Mouse (Mus musculus) midbrain, embryonic 10.5 days (tissue): Measurements from ENCODE around the gene Kdf1. TPM values are rescaled to one million over a fixed set of nuclear protein-coding genes. Genes with fewer than 3 reads are reported as not detected.

Source experiments
- DNase-seq: peaks from one replicate; pipeline ENCODE4 v3.0.0-alpha.2; 2017; ENCODE audit warnings: low spot score
- H3K27ac ChIP-seq: fragments of 300-500 bp; sonication (generic); replicated peaks from 2 replicates; pipeline ENCODE4 v1.5.1; 2016; ENCODE audit warnings: mild to moderate bottlenecking
- H3K27me3 ChIP-seq: fragments of 300-500 bp; sonication (generic); 2 replicates; pipeline ENCODE4 v1.6.1; 2016; ENCODE audit warnings: low read depth, mild to moderate bottlenecking; ENCODE audit not compliant: poor library complexity, severe bottlenecking
- H3K36me3 ChIP-seq: fragments of 300-500 bp; sonication (generic); 2 replicates; pipeline ENCODE4 v1.6.1; 2016; ENCODE audit warnings: mild to moderate bottlenecking, moderate library complexity
- H3K4me1 ChIP-seq: fragments of 300-500 bp; sonication (generic); 2 replicates; pipeline ENCODE4 v1.6.1; 2016
- H3K4me3 ChIP-seq: fragments of 300-500 bp; sonication (generic); 2 replicates; pipeline ENCODE4 v1.5.1; 2016; ENCODE audit warnings: mild to moderate bottlenecking, moderate library complexity
- H3K9me3 ChIP-seq: fragments of 300-500 bp; sonication (generic); replicated peaks from 2 replicates; pipeline ENCODE4 v1.6.1; 2016; ENCODE audit warnings: mild to moderate bottlenecking
- WGBS: fragments of 180-500 bp; shearing (Covaris S2); methylation state at CpG from one replicate; pipeline ENCODE4 v1.1.7; 2016; 5-methylcytosine and 5-hydroxymethylcytosine counted together
- polyA plus RNA-seq: library from polyadenylated mRNA; unstranded; fragments of >200 nt; fragmentation: Nextera tagmentation; extraction: Ambion mirVana; gene quantifications from 2 replicates; pipeline ENCODE4 v1.2.1, GENCODE M21; 2016

Kdf1 gene
- 0.87 and 1.3 TPM in 2 replicates for polyA plus RNA-seq

DNA sequence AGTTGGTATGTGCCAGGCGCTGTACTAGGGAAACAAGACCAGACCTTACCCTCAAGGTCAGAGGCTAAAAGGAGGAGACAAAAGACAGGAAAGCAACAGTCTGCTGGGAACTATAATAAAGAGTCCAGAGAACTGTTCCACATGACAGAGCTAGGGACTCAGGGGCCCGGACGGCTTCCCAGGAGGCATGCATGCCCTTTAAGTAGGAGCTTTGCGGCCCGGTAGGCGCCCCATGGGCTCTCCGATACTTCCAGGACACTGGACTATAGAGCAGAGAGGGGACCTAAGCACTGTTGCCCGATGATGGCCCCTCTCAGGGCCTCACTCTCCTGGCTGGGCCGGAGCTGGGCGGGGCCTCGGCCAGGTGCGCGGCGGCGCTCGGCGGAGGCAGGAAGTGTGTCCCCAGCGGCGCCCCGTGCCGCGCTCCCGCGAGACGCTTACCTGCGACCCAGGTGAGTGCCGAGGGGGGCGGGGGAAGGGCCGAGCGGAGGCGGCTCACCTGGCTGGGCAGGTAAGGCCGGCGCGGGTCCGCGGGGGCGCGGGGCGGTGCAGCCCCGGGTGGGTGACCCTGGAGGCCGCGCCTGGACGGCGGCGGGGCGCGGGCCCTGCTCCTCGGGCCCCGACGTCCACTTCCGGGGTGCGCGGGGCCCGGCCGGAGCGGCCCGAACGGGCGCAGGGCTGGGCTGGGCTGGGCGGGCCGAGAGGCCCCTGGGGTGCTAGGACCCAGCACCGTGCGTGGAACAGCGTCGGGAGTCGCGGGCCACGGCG is at the start of gene Kdf1:
TSS of gene Kdf1 (plus strand) at position 363 of the 768 bp plus-strand sequence.
- peak within 1 kb of the TSS; percentile 46 for H3K4me3 ChIP-seq

DNA sequence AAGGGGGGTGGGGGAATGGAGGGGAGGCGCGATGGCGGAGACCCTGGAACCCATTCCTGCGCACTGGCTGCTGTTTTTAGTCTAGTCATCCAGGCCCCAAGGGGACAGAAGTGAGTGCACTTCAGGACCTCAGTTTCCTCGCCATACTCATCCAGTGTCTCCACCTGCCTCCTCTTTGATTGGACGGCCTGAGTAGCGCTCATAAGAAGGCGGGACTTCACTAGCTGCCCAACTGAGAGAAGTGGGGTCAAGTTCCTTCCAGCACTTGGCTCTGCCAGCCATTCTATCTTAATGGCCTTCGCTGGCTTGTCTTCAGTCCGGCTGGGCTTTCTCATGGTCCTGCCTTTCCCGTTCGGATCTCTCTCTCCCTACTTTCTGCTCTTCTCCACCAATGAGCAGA is 49.6 kb upstream of the Kdf1 start:
- no peak overlapping the region for H3K27ac ChIP-seq
- no peak for DNase-seq
- WGBS: 23% methylated on average over 12 of the region's 12 CpGs
- no peaks in the 10 kb centered on the region for H3K36me3 ChIP-seq
- H3K4me3 ChIP-seq: peak overlapping the region; percentile 60; the same call in 1 of the 2 replicates
- H3K4me1 ChIP-seq: peaks cover 17% of the 10 kb centered on the region
- peaks cover 41% of the 10 kb centered on the region for H3K27me3 ChIP-seq
- H3K9me3 ChIP-seq: peaks cover 8% of the 10 kb centered on the region

More for the DNA sequence above, at the start of gene Kdf1:
- peaks cover 8% of the 10 kb centered on the region for H3K4me1 ChIP-seq
- H3K27ac ChIP-seq: no peak within 1 kb of the TSS; the same call in 1 of the 2 replicates
- no peaks in the 10 kb centered on the region for H3K9me3 ChIP-seq
- H3K27me3 ChIP-seq: peaks cover 51% of the 10 kb centered on the region
- WGBS: 3% methylated on average over 60 of the region's 69 CpGs
- no peak for DNase-seq
- no peaks in the 10 kb centered on the region for H3K36me3 ChIP-seq

DNA sequence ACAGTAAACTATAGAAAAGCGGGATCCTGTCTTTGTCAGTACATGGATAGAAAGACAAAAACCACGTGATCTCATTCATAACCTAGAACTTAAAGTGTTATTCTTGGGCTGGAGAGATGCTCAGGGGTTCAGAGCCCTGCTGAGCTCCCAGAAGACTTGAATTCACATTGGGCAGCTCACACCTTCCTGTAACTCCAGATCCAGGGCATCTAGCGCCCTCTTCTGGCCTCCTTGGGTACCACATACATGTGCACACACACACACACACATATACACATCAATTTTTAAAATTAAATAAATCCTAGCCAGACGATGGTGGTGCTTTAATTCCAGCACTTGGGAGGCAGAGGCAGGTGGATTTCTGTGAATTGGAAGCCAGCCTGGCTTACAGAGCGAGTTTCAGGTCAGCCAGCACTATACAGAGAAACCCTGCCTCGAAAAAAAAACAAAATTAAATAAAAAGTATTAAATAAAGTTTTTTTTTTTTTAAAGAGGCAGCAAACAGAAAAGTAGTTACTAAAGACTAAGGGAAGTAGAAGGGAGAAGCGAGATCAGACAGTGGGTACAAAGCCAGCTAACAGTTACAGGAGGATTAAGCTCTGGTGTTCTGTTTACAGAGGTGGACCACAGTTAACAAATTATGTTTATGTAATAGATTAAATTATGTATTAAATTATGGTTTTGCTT is 47.5 kb upstream of the Kdf1 start:
- 79% methylated on average over 7 of the region's 7 CpGs for WGBS
- Histone ChIP-seq H3K4me3 (no peak overlapping the region), H3K4me1 (peaks cover 17% of the 10 kb centered on the region)

DNA sequence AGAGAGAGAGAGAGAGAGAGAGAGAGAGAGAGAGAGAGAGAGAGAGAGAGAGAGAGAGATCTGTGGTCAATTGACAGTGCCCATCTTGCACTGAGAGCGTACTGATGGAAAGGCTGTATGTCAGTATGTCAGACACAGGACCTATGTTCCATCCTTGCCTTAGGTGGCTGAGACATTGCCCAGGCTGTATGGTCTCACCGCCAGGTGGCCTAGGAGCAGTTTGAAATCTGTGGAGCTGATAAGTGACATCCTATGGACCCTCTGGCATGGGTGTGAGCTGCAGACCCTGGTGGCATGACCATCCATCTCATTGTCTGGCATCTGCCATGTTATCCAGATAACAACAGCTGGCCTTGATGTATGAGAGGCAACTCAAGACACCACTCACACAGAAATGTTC is 44.9 kb upstream of the Kdf1 start:
- no peak overlapping the region for H3K4me3 ChIP-seq
- WGBS: 77% methylated on average over 2 of the region's 2 CpGs
- DNase-seq: no peak

More for the DNA sequence above, 47.5 kb upstream of the Kdf1 start:
- no peak for DNase-seq
- Histone ChIP-seq H3K27ac (no peak overlapping the region), H3K27me3 (peaks cover 45% of the 10 kb centered on the region), H3K9me3 (peaks cover 8% of the 10 kb centered on the region), H3K36me3 (no peaks in the 10 kb centered on the region)

DNA sequence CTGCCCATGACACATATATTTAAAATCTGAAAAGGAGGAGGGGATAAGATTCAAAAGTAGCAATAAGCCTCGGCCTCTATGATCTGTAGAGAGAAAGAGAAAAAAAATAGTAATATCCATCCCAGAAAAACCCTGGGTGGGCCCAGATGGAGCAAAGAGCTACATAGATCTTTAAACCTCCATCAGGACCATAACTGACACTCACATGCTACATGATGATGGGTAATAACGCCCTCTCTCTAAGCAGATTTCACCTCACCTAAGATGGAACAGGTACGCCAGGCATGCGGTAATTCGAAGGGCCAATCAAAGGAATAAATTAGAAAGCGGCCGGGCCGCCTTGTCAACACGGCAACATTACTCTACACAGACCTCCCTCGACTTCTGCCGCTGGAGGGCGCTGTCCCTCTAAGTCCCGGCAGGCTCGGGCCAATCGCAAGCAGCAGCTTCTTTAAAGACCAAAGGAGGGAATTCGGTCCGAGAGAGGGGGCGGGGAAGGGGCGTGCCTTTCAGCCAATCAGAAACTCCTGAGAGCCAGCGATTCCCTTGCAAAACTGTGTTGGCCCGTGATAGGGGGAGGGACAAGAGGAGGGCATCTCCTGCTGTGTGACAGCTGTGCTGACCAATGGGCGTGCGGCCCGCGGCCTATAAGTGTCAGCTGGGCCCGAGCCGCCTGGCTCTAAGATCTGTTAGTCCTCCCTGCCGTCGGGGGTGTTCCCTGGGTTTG is 39.1 kb upstream of the Kdf1 start, which contains the start of gene Tent5b:
TSS of gene Tent5b (plus strand) at position 675 of the 727 bp plus-strand sequence.
- Histone ChIP-seq H3K27me3 (peaks cover 69% of the 10 kb centered on the region), H3K4me1 (peaks cover 22% of the 10 kb centered on the region), H3K27ac (peak within 1 kb of the TSS; percentile 65), H3K36me3 (no peaks in the 10 kb centered on the region), H3K4me3 (peak within 1 kb of the TSS; percentile 56), H3K9me3 (no peaks in the 10 kb centered on the region)
- 3% methylated on average over 29 of the region's 29 CpGs for WGBS
- DNase-seq: peak; percentile 99

More for the DNA sequence above, 44.9 kb upstream of the Kdf1 start:
- Histone ChIP-seq H3K4me1 (peaks cover 5% of the 10 kb centered on the region), H3K36me3 (no peaks in the 10 kb centered on the region), H3K27ac (no peak overlapping the region), H3K9me3 (peaks cover 8% of the 10 kb centered on the region), H3K27me3 (peaks cover 41% of the 10 kb centered on the region)

DNA sequence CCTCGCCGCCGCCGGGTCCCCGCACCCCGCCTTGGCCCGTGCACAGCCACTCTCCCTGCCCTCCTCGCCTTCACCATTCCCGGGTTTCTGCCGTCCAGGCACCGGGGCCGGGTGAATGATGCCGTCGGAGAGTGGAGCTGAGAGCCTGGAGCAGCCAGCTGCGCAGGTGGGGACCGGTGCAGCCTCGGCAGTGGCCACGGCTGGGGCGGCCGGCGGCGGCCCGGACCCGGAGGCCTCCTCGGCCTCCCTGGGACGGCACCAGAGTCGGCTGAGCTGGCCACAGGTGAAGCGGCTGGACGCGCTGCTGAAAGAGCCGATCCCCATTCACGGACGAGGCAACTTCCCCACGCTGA is 38.6 kb upstream of the Kdf1 start:
- H3K9me3 ChIP-seq: no peaks in the 10 kb centered on the region
- H3K4me1 ChIP-seq: peaks cover 23% of the 10 kb centered on the region
- H3K27me3 ChIP-seq: peaks cover 71% of the 10 kb centered on the region
- peak overlapping the region; percentile 56 for H3K4me3 ChIP-seq
- peak overlapping the region; percentile 65 for H3K27ac ChIP-seq
- no peak for DNase-seq
- no peaks in the 10 kb centered on the region for H3K36me3 ChIP-seq
- WGBS: 5% methylated on average over 34 of the region's 34 CpGs

DNA sequence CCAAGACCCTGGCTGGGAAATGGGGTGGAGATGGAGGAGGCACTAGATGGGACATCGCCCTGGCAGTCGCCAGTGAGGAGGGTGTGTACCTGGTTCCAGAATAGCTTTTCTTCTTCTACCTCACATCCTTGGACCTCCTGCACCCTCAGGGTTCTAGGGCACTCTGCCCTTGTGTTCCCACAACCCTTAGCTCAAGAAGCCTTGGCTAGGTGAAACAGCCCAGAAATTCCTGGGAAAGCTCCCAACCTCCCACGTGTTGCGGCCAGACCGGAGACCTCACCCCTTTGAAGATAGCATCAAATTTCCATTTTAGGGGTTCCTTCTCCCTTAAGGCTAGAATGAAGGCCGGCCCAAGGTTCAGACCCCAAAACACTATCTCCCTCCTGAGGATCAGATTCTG is 38.0 kb upstream of the Kdf1 start:
- DNase-seq: no peak
- Histone ChIP-seq H3K9me3 (no peaks in the 10 kb centered on the region), H3K36me3 (no peaks in the 10 kb centered on the region), H3K27me3 (peaks cover 71% of the 10 kb centered on the region), H3K4me1 (peaks cover 23% of the 10 kb centered on the region), H3K4me3 (peak overlapping the region; percentile 56), H3K27ac (no peak overlapping the region)
- 60% methylated on average over 6 of the region's 6 CpGs for WGBS

DNA sequence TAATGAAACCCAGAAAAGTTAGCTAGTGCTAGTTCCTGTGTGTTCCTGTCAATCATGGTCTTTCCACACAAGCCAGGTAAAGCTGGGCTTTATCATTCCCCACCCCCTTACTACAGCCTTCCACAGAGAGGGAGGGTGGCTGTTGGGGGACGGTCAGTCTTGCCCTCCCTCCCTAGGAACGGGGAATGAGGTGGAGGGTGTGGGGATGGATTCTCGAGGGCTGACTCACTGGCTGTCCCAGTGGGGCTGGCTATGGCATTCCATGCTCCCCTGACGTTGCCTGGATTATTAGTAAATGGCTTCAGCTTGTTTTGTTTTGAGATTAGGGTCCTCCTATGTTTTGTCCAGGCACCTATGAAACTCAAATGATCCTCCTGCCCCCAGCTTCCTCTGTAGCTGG is 37.3 kb upstream of the Kdf1 start:
- 56% methylated on average over 4 of the region's 4 CpGs for WGBS
- Histone ChIP-seq H3K27ac (no peak overlapping the region), H3K4me1 (peaks cover 23% of the 10 kb centered on the region), H3K9me3 (no peaks in the 10 kb centered on the region), H3K36me3 (no peaks in the 10 kb centered on the region), H3K4me3 (no peak overlapping the region), H3K27me3 (peaks cover 71% of the 10 kb centered on the region)
- no peak for DNase-seq

DNA sequence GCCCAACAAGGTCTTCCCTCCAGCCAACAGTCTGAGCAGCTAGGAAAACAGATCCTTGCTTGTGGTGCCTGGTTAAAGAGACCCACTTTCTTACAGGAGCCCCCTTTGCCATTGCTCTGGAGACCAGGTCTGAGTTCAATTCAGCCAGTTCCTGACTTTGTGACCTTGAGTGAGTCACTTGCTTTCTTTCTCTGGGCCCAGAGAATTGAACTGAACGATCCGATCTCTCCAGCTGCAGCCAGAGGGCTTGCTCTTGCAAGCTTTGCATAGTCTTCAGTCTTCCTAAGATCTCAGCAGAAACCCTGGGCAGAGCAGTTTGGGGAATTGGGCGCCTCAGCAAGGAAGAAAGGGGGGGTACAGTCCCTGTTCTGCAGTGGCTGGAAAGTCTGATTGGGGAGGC is 36.3 kb upstream of the Kdf1 start:
- DNase-seq: no peak
- Histone ChIP-seq H3K4me3 (no peak overlapping the region), H3K36me3 (no peaks in the 10 kb centered on the region), H3K9me3 (no peaks in the 10 kb centered on the region), H3K27ac (no peak overlapping the region), H3K4me1 (peaks cover 23% of the 10 kb centered on the region), H3K27me3 (peaks cover 67% of the 10 kb centered on the region)
- WGBS: 86% methylated on average over 3 of the region's 3 CpGs

DNA sequence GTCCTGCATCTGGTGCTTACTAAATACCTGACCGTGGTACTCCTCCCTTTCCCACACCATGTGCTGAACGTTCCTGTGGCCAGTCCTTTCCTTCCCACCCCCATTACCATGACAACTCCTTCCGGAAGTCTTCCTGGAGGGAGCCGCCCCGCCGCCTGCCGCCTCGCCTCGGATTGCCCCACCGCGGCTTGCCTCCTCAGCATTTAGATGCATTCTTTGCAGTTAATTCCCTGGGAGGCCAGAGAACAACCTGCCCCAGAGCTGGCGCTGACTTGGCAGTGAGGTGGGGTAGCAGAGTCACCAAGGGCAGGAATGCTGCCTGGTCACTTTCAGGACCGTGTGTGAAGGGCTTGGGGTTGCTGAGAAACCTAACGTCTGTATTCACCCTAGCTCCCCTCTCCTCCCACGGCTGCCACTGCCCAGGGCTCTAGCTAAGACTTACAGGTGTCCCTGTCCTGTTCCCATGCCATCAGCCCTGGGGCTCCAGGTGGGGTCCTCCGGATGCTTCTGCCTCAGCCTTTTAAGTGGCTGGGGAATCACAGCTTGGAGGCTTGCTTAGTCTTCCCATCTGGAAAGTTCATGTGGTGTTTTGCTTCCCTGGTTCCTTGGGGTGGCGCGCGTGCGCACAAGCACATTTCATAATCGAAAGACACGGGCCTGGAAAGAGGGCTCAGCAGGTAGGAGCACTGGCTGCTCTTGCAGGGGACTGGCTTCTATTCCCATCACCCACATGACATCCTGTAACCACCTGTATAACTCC is 34.3 kb upstream of the Kdf1 start:
- peaks cover 48% of the 10 kb centered on the region for H3K27me3 ChIP-seq
- WGBS: 14% methylated on average over 22 of the region's 22 CpGs

DNA sequence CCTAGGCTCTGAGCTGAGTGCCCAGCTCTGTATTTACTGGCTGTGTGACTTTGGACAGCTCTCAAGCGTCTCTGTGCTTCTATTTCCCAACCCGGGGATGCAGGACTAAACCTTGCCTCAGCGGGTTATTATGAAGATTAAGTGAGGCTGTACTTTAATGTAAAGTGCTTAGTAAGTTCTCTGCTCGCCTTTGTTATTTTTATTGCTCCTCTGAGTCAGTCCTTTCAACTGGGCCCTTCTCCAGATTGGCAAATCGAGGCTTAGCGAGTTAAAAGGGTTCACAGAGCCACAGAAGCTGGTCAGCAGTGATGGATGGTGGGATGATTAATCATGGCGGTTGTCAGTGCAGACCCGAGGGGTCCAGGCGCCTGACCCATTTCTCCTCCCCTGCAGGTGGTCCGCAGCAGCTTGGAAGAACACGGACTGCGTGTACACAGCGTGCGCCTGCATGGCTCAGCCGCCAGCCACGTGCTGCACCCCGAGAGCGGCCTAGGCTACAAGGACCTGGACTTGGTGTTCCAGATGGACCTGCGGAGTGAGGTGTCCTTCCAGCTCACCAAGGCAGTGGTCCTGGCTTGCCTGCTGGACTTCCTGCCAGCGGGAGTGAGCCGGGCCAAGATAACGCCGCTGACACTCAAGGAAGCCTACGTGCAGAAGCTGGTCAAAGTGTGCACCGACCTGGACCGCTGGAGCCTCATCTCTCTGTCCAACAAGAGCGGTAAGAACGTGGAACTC is 32.9 kb upstream of the Kdf1 start:
- no peak overlapping the region for H3K27ac ChIP-seq
- peaks cover 38% of the 10 kb centered on the region for H3K27me3 ChIP-seq
- peaks cover 22% of the 10 kb centered on the region for H3K4me1 ChIP-seq
- DNase-seq: no peak
- no peak overlapping the region for H3K4me3 ChIP-seq
- H3K36me3 ChIP-seq: no peaks in the 10 kb centered on the region
- WGBS: 93% methylated on average over 28 of the region's 28 CpGs
- no peaks in the 10 kb centered on the region for H3K9me3 ChIP-seq

More for the DNA sequence above, 34.3 kb upstream of the Kdf1 start:
- Histone ChIP-seq H3K4me3 (peak overlapping the region; percentile 31), H3K9me3 (no peaks in the 10 kb centered on the region), H3K27ac (no peak overlapping the region; the same call in 1 of the 2 replicates), H3K36me3 (no peaks in the 10 kb centered on the region), H3K4me1 (peaks cover 29% of the 10 kb centered on the region)
- no peak for DNase-seq
